Comparison of ENCODE assay signal across 17 mouse cellular contexts in the genomic region with DNA sequence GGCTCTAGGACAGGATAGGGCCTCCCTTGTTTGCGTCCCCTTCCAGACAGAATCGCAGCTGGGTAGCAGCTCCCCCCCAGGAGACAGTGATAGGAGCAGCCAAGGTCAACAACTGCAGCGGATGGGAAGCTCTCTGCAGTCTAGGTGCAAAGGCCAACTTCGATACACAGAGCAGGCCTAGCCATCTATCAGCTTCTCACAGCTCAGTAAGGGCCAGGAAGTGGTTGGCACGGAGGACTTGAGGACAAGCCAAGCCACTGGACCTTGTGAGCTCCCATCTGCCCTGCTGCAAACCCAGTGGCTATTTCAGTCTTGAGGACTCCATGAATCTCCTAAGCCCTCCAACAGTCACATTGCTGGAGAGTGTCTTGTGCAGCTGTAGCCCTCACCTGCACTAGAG. TPM values are rescaled to one million over a fixed set of nuclear protein-coding genes. Genes with fewer than 3 reads are reported as not detected.
DNase-seq lines count a peak whose midpoint lies in the region; ATAC-seq and TF ChIP-seq lines count a peak whose summit lies in the region.
"Had no signal": no experiment of that assay in that cellular context is flagged by ENCODE, and none has a peak within 500 bp of the region (broad histone marks: within the 10 kb centered on the region; RNA-seq: fewer than 3 reads in every experiment).

No protein-coding gene starts in this region.

- peaks cover 69% of the 10 kb centered on the region for H3K36me3 ChIP-seq in kidney, embryonic 16.5 days (ENCODE audit: insufficient read depth, low read length)
- peaks cover 74% of the 10 kb centered on the region for H3K36me3 ChIP-seq in heart, postnatal 0 days (replicated peaks; ENCODE audit: control insufficient read depth, insufficient read depth, low read length)
- peaks cover 76% of the 10 kb centered on the region for H3K36me3 ChIP-seq in liver, embryonic 15.5 days (replicated peaks)

- no peak overlapping the region for H3K4me3 ChIP-seq in kidney, embryonic 16.5 days (ENCODE audit: low read length)
- no peak overlapping the region for H3K4me3 ChIP-seq in heart, postnatal 0 days (ENCODE audit: low read depth, low read length)
- H3K4me3 ChIP-seq in liver, embryonic 15.5 days (replicated peaks): no peak overlapping the region
- H3K4me3 ChIP-seq in lung, adult 2 months (replicated peaks; ENCODE audit: extremely low read depth, low read depth, low read length): no peak overlapping the region
- H3K4me3 ChIP-seq: embryonic facial prominence, embryonic 13.5 days; hindbrain, embryonic 15.5 days; neural tube, embryonic 12.5 days; stomach, embryonic 15.5 days had no signal

- TF ChIP-seq EP300 in heart, postnatal 0 days (IDR thresholded peaks at IDR 0.05; ENCODE audit: low read depth): no peak

- no peak overlapping the region for H3K4me2 ChIP-seq in kidney, embryonic 16.5 days (replicated peaks; ENCODE audit: low read depth, low read length)
- H3K4me2 ChIP-seq in heart, postnatal 0 days (ENCODE audit: low read depth, low read length): no peak overlapping the region
- H3K4me2 ChIP-seq in liver, embryonic 15.5 days: no peak overlapping the region
- H3K4me2 ChIP-seq: embryonic facial prominence, embryonic 13.5 days; hindbrain, embryonic 15.5 days; midbrain, embryonic 11.5 days; neural tube, embryonic 12.5 days; stomach, embryonic 15.5 days had no signal

- peak; percentile 85 for DNase-seq in kidney, adult 9 months
- DNase-seq in gastrocnemius, postnatal 25 days: peak; percentile 50
- no peak for DNase-seq in heart, postnatal 0 days (ENCODE audit: low spot score)
- DNase-seq in thymus, postnatal 25 days: no peak
- DNase-seq in lung, adult 2 months: no peak
- DNase-seq: cerebellum, adult 8-10 months; forebrain, postnatal 0 days; lung, adult 18-20 months; right cerebral cortex, adult 18-20 months had no signal

- ATAC-seq in kidney, embryonic 16.5 days (ENCODE audit: low FRiP score, low TSS enrichment): no peak
- ATAC-seq in heart, postnatal 0 days (ENCODE audit: insufficient read depth, low read depth): peak; percentile 25
- ATAC-seq in liver, embryonic 15.5 days (ENCODE audit: insufficient read depth): peak; percentile 48
- ATAC-seq in monocyte, adult 5-6 weeks (replicated peaks; ENCODE audit: insufficient number of reproducible peaks, low FRiP score, low TSS enrichment, poor library complexity, severe bottlenecking): no peak
- ATAC-seq: forebrain, postnatal 0 days had no signal

- WGBS in kidney, embryonic 16.5 days: 78% methylated on average over 5 of the region's 5 CpGs
- WGBS in heart, postnatal 0 days: 47% methylated on average over 5 of the region's 5 CpGs
- 72% methylated on average over 5 of the region's 5 CpGs for WGBS in liver, embryonic 15.5 days (ENCODE audit: insufficient replicate concordance)
- 61% methylated on average over 5 of the region's 5 CpGs for WGBS in lung, adult 2 months

- H3K4me1 ChIP-seq in kidney, embryonic 16.5 days (ENCODE audit: insufficient read depth, low read length): no peaks in the 10 kb centered on the region
- H3K4me1 ChIP-seq in heart, postnatal 0 days (ENCODE audit: control insufficient read depth, insufficient read depth): no peaks in the 10 kb centered on the region
- H3K4me1 ChIP-seq in liver, embryonic 15.5 days (replicated peaks): peaks cover 22% of the 10 kb centered on the region
- H3K4me1 ChIP-seq in lung, adult 2 months (ENCODE audit: control insufficient read depth, insufficient read depth, low read length): no peaks in the 10 kb centered on the region
- H3K4me1 ChIP-seq: stomach, embryonic 15.5 days had no signal

- no peak for TF ChIP-seq CTCF in heart, postnatal 0 days (IDR thresholded peaks at IDR 0.05; ENCODE audit: low read depth)
- no peak for TF ChIP-seq CTCF in lung, adult 2 months (IDR thresholded peaks at IDR 0.05; ENCODE audit: insufficient read depth, low read length)

- H3K9ac ChIP-seq in kidney, embryonic 16.5 days (replicated peaks; ENCODE audit: low read length): no peak overlapping the region
- H3K9ac ChIP-seq in heart, postnatal 0 days (replicated peaks; ENCODE audit: low read depth, low read length): no peak overlapping the region
- H3K9ac ChIP-seq in liver, embryonic 15.5 days: no peak overlapping the region
- H3K9ac ChIP-seq: embryonic facial prominence, embryonic 13.5 days; forebrain, postnatal 0 days; hindbrain, embryonic 15.5 days; neural tube, embryonic 12.5 days; stomach, embryonic 15.5 days had no signal

- H3K27me3 ChIP-seq in kidney, embryonic 16.5 days (ENCODE audit: insufficient read depth, low read length): no peaks in the 10 kb centered on the region
- no peaks in the 10 kb centered on the region for H3K27me3 ChIP-seq in heart, postnatal 0 days (ENCODE audit: control insufficient read depth, insufficient read depth, low read length)
- no peaks in the 10 kb centered on the region for H3K27me3 ChIP-seq in liver, embryonic 15.5 days
- H3K27me3 ChIP-seq: embryonic facial prominence, embryonic 13.5 days; hindbrain, embryonic 15.5 days; neural tube, embryonic 12.5 days; stomach, embryonic 15.5 days had no signal

- no peak for TF ChIP-seq POLR2A in lung, adult 2 months (IDR thresholded peaks at IDR 0.05; ENCODE audit: borderline replicate concordance, extremely low read depth, low read depth, low read length)

- H3K9me3 ChIP-seq in kidney, embryonic 16.5 days (ENCODE audit: low read length): no peaks in the 10 kb centered on the region
- H3K9me3 ChIP-seq in heart, postnatal 0 days (replicated peaks; ENCODE audit: control insufficient read depth, low read length): no peaks in the 10 kb centered on the region
- no peaks in the 10 kb centered on the region for H3K9me3 ChIP-seq in liver, embryonic 15.5 days (replicated peaks)
- H3K9me3 ChIP-seq: embryonic facial prominence, embryonic 13.5 days; hindbrain, embryonic 15.5 days; neural tube, embryonic 12.5 days; stomach, embryonic 15.5 days had no signal

- H3K27ac ChIP-seq in kidney, embryonic 16.5 days (ENCODE audit: low read length): no peak overlapping the region
- no peak overlapping the region for H3K27ac ChIP-seq in heart, postnatal 0 days (ENCODE audit: low read depth)
- no peak overlapping the region for H3K27ac ChIP-seq in liver, embryonic 15.5 days (replicated peaks)
- H3K27ac ChIP-seq: embryonic facial prominence, embryonic 13.5 days; hindbrain, embryonic 15.5 days; neural tube, embryonic 12.5 days; stomach, embryonic 15.5 days had no signal

RNA-seq across cellular contexts. Expression of gene Inpp5e, which starts 9.4 kb away (rescaled TPM):
- 24.9 and 26.6 TPM in 2 replicates for polyA plus RNA-seq in kidney, embryonic 16.5 days (2015; fragmentation: Nextera tagmentation; extraction: Ambion mirVana)
- total RNA-seq in gastrocnemius, postnatal 25 days (2021): 1 to 10 TPM; 6.5 to 7.6 TPM
- total RNA-seq in heart, postnatal 0 days (2014; rRNA removed; ENCODE audit: low replicate concordance): 16.7 and 22.0 TPM in 2 replicates
- 10.2 and 11.0 TPM in 2 replicates for polyA plus RNA-seq in heart, postnatal 0 days (2015; fragmentation: Nextera tagmentation; extraction: Ambion mirVana)
- 6.0 and 6.1 TPM in 2 replicates for polyA plus RNA-seq in liver, embryonic 15.5 days (2015; fragmentation: Nextera tagmentation; extraction: Ambion mirVana)
- total RNA-seq in monocyte, adult 5-6 weeks (2017): 6.1 to 17.0 TPM (median 8.7 TPM) in 3 replicates
- 26.4 and 27.2 TPM in 2 replicates for polyA plus RNA-seq in lung, adult 2 months (2012; rRNA removed)

RNA-seq across cellular contexts. Expression of gene Pmpca, which starts 10.5 kb away (rescaled TPM):
- polyA plus RNA-seq in kidney, embryonic 16.5 days (2015; fragmentation: Nextera tagmentation; extraction: Ambion mirVana): 122 TPM in 2 replicates
- 100 to 1,000 TPM; 128 to 139 TPM for total RNA-seq in gastrocnemius, postnatal 25 days (2021)
- total RNA-seq in heart, postnatal 0 days (2014; rRNA removed; ENCODE audit: low replicate concordance): 52.5 and 102 TPM in 2 replicates
- polyA plus RNA-seq in heart, postnatal 0 days (2015; fragmentation: Nextera tagmentation; extraction: Ambion mirVana): 91.1 and 99.2 TPM in 2 replicates
- 61.5 and 61.6 TPM in 2 replicates for polyA plus RNA-seq in liver, embryonic 15.5 days (2015; fragmentation: Nextera tagmentation; extraction: Ambion mirVana)
- total RNA-seq in monocyte, adult 5-6 weeks (2017): 54.9 to 68.4 TPM (median 59.0 TPM) in 3 replicates
- 20.0 and 28.1 TPM in 2 replicates for polyA plus RNA-seq in lung, adult 2 months (2012; rRNA removed)

RNA-seq across cellular contexts. Expression of gene Entr1, which starts 10.5 kb away (rescaled TPM):
- 125 and 127 TPM in 2 replicates for polyA plus RNA-seq in kidney, embryonic 16.5 days (2015; fragmentation: Nextera tagmentation; extraction: Ambion mirVana)
- 10 to 100 TPM; 24.9 to 27.3 TPM for total RNA-seq in gastrocnemius, postnatal 25 days (2021)
- 57.4 and 67.4 TPM in 2 replicates for total RNA-seq in heart, postnatal 0 days (2014; rRNA removed; ENCODE audit: low replicate concordance)
- polyA plus RNA-seq in heart, postnatal 0 days (2015; fragmentation: Nextera tagmentation; extraction: Ambion mirVana): 56.4 and 57.2 TPM in 2 replicates
- 38.2 and 42.8 TPM in 2 replicates for polyA plus RNA-seq in liver, embryonic 15.5 days (2015; fragmentation: Nextera tagmentation; extraction: Ambion mirVana)
- 83.7 to 122 TPM (median 118 TPM) in 3 replicates for total RNA-seq in monocyte, adult 5-6 weeks (2017)
- polyA plus RNA-seq in lung, adult 2 months (2012; rRNA removed): 89.2 and 94.4 TPM in 2 replicates

RNA-seq across cellular contexts. Expression of gene Snapc4, which starts 19.2 kb away (rescaled TPM):
- polyA plus RNA-seq in kidney, embryonic 16.5 days (2015; fragmentation: Nextera tagmentation; extraction: Ambion mirVana): 31.7 and 35.3 TPM in 2 replicates
- 1 to 10 TPM; 5.7 to 5.9 TPM for total RNA-seq in gastrocnemius, postnatal 25 days (2021)
- total RNA-seq in heart, postnatal 0 days (2014; rRNA removed; ENCODE audit: low replicate concordance): 9.6 and 24.1 TPM in 2 replicates
- 7.8 and 8.1 TPM in 2 replicates for polyA plus RNA-seq in heart, postnatal 0 days (2015; fragmentation: Nextera tagmentation; extraction: Ambion mirVana)
- 8.4 and 10.8 TPM in 2 replicates for polyA plus RNA-seq in liver, embryonic 15.5 days (2015; fragmentation: Nextera tagmentation; extraction: Ambion mirVana)
- total RNA-seq in monocyte, adult 5-6 weeks (2017): 29.6 to 63.7 TPM (median 31.7 TPM) in 3 replicates
- 27.9 and 31.0 TPM in 2 replicates for polyA plus RNA-seq in lung, adult 2 months (2012; rRNA removed)

RNA-seq across cellular contexts. Expression of gene Card9, which starts 38.9 kb away (rescaled TPM):
- 0.92 and 1.4 TPM in 2 replicates for polyA plus RNA-seq in kidney, embryonic 16.5 days (2015; fragmentation: Nextera tagmentation; extraction: Ambion mirVana)
- under 1 TPM; 0.46 to 0.56 TPM for total RNA-seq in gastrocnemius, postnatal 25 days (2021)
- 1.5 TPM in 1 of 2 replicates, not detected in the other for total RNA-seq in heart, postnatal 0 days (2014; rRNA removed; ENCODE audit: low replicate concordance)
- polyA plus RNA-seq in heart, postnatal 0 days (2015; fragmentation: Nextera tagmentation; extraction: Ambion mirVana): 0.18 and 0.31 TPM in 2 replicates
- 2.3 and 2.9 TPM in 2 replicates for polyA plus RNA-seq in liver, embryonic 15.5 days (2015; fragmentation: Nextera tagmentation; extraction: Ambion mirVana)
- 82.3 to 116 TPM (median 106 TPM) in 3 replicates for total RNA-seq in monocyte, adult 5-6 weeks (2017)
- 27.1 and 30.6 TPM in 2 replicates for polyA plus RNA-seq in lung, adult 2 months (2012; rRNA removed)

Comparison
In these comparisons a context has a peak if more than half of its experiments do, and no peak if none do; other contexts are left out.
1. DNase-seq: peak in kidney, adult 9 months (single experiment) and gastrocnemius, postnatal 25 days (single experiment); none in heart, postnatal 0 days (single experiment), thymus, postnatal 25 days (single experiment) and lung, adult 2 months (single experiment).
2. ATAC-seq: peak in heart, postnatal 0 days (single experiment) and liver, embryonic 15.5 days (single experiment); none in kidney, embryonic 16.5 days (single experiment) and monocyte, adult 5-6 weeks (single experiment).